ENCODE assay signal across 11 mouse cellular contexts in the genomic region with DNA sequence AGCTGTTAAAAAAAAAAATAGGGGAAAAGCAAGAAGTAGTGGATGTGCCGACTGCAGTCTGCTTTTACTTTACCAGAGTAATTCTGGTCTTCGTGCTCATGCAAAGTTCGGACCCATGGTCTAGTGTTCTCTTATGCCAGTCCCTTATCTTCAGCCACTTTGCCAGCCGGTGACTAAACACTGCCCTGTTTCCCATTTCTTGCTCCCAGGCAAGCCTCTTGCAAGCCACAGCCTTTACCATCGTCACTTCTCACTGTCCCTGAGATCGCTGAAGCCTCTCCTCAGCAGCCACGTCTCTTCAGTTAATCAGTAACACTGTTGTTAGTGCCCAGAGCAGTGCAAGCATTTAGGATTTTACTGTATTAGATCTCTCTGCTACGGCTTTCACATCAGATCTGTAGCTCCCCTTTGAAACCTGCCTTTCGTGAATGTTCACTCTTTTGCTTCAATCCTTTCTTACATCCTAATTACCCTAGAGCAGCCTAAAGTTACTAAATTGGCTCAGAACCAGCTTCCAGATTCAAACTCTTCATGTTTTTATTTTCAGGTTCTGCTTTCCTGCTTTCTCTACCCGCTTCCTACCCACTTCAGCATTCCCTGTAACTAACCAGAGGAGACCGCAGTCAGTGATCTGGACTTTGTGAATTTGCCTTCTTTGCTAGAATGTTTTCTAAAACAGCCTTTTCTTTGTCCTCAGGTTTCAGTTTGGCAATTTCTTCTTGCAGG.
DNase-seq lines count a peak whose midpoint lies in the region; ATAC-seq and TF ChIP-seq lines count a peak whose summit lies in the region.
"Had no signal": no experiment of that assay in that cellular context is flagged by ENCODE, and none has a peak within 500 bp of the region (broad histone marks: within the 10 kb centered on the region; RNA-seq: fewer than 3 reads in every experiment).

No protein-coding gene starts in this region.

- H3K36me3 ChIP-seq in heart, embryonic 16.5 days (ENCODE audit: control insufficient read depth, insufficient read depth): no peaks in the 10 kb centered on the region
- H3K36me3 ChIP-seq in intestine, embryonic 15.5 days: no peaks in the 10 kb centered on the region

- H3K27me3 ChIP-seq in heart, embryonic 16.5 days (ENCODE audit: control insufficient read depth, insufficient read depth, low read length): no peaks in the 10 kb centered on the region
- no peaks in the 10 kb centered on the region for H3K27me3 ChIP-seq in intestine, embryonic 15.5 days (replicated peaks)

- no peaks in the 10 kb centered on the region for H3K9me3 ChIP-seq in heart, embryonic 16.5 days (replicated peaks; ENCODE audit: control insufficient read depth, low read length)
- H3K9me3 ChIP-seq in intestine, embryonic 15.5 days: no peaks in the 10 kb centered on the region

- intact Hi-C loops in heart, postnatal 14 days (cut with DNase I): no loop called here

- DNase-seq in heart, postnatal 14 days: no peak
- peak; percentile 39 for DNase-seq in brain, embryonic 14.5 days (ENCODE audit: low read depth)
- peak; percentile 29 to 41 for DNase-seq in kidney, postnatal 36 days
- DNase-seq in adrenal gland, postnatal 14 days: no peak
- no peak for DNase-seq in urinary bladder, postnatal 14 days (ENCODE audit: low spot score)
- no peak for DNase-seq in ovary, postnatal 10 days (ENCODE audit: low spot score)
- DNase-seq: cerebellum, adult 11 months; lung, postnatal 10 days had no signal

- no peak overlapping the region for H3K4me3 ChIP-seq in heart, embryonic 16.5 days (ENCODE audit: low read length)
- H3K4me3 ChIP-seq in intestine, embryonic 15.5 days (replicated peaks): no peak overlapping the region
- H3K4me3 ChIP-seq: erythroblast, embryonic 14.5 days had no signal

- WGBS in heart, embryonic 16.5 days: 42% methylated on average over 11 of the region's 11 CpGs
- WGBS in intestine, embryonic 15.5 days: 58% methylated on average over 11 of the region's 11 CpGs

- TF ChIP-seq CTCF in brain, embryonic 14.5 days (IDR thresholded peaks at IDR 0.05; ENCODE audit: borderline replicate concordance, extremely low read depth, insufficient read depth, insufficient read length): no peak

- TF ChIP-seq POLR2A in brain, embryonic 14.5 days (IDR thresholded peaks at IDR 0.05; ENCODE audit: borderline replicate concordance, extremely low read depth, insufficient read depth, insufficient read length, poor library complexity, severe bottlenecking): no peak

- no peak for ATAC-seq in heart, embryonic 16.5 days (replicated peaks; ENCODE audit: extremely low read depth, insufficient read depth, low FRiP score)
- ATAC-seq in intestine, embryonic 15.5 days: peak; percentile 89

- no peak overlapping the region for H3K9ac ChIP-seq in heart, embryonic 16.5 days (ENCODE audit: low read length)
- H3K9ac ChIP-seq in intestine, embryonic 15.5 days: no peak overlapping the region

- no peak overlapping the region for H3K27ac ChIP-seq in heart, embryonic 16.5 days (ENCODE audit: low read length)
- H3K27ac ChIP-seq in intestine, embryonic 15.5 days: no peak overlapping the region

- peak overlapping the region; percentile 41 for H3K4me2 ChIP-seq in heart, embryonic 16.5 days (ENCODE audit: low read depth, low read length)
- H3K4me2 ChIP-seq in intestine, embryonic 15.5 days (replicated peaks): peak overlapping the region; percentile 36

- H3K4me1 ChIP-seq in heart, embryonic 16.5 days (ENCODE audit: control insufficient read depth, insufficient read depth, low read length): no peaks in the 10 kb centered on the region
- no peaks in the 10 kb centered on the region for H3K4me1 ChIP-seq in intestine, embryonic 15.5 days (replicated peaks)

Comparison
In these comparisons a context has a peak if more than half of its experiments do, and no peak if none do; other contexts are left out.
1. DNase-seq: peak in brain, embryonic 14.5 days (single experiment) and kidney, postnatal 36 days (2 of 2); none in heart, postnatal 14 days (0 of 2), adrenal gland, postnatal 14 days (single experiment), urinary bladder, postnatal 14 days (single experiment) and ovary, postnatal 10 days (single experiment).